Mouse (Mus musculus) frontal cortex, adult 2 months (tissue): ENCODE measurements at regions not wholly inside any gene's neighbourhood (a gene's known extent, or its start where the extent isn't known, plus 50 kb on each side); places are given as distances from the start of the nearest gene placed in this dataset.
A peak's percentile ranks its signal among the peaks of the same experiment; 100 is the strongest.

Source experiments
- DNase-seq, 2 experiments: peaks; one replicate each; pipeline ENCODE4 v3.0.0; 2022; ENCODE audit warnings: low spot score in 1 of 2; ENCODE audit errors: extremely low spot score in 1 of 2

GRCm38 (mm10) chr13:51227836-51228235 lies 57.0 kb downstream of the Nxnl2 start:
- no peak for DNase-seq

GRCm38 (mm10) chr13:51228862-51229770 lies 58.3 kb downstream of the Nxnl2 start:
- peak in 1 of 2 experiments; percentile 10 for DNase-seq

GRCm38 (mm10) chr13:51229862-51230261 lies 59.0 kb downstream of the Nxnl2 start:
- DNase-seq, result no peak

- no peak for DNase-seq
These were observed 60.8 kb downstream of the Nxnl2 start for GRCm38 (mm10) chr13:51231586-51231985.

- no peak for DNase-seq
These were observed 76.6 kb downstream of the Nxnl2 start for GRCm38 (mm10) chr13:51247378-51247777.

- DNase-seq, result no peak
These were observed 82.5 kb downstream of the Nxnl2 start for GRCm38 (mm10) chr13:51253371-51253770.

GRCm38 (mm10) chr13:51255688-51256087 lies 84.9 kb downstream of the Nxnl2 start:
- DNase-seq, result no peak

GRCm38 (mm10) chr13:51258752-51259721 lies 88.2 kb downstream of the Nxnl2 start:
- no peak for DNase-seq

- DNase-seq, result peak; percentile 32 to 70
These were observed 90.8 kb downstream of the Nxnl2 start for GRCm38 (mm10) chr13:51261619-51262018.

- DNase-seq, result no peak
These were observed 102.0 kb downstream of the Nxnl2 start for GRCm38 (mm10) chr13:51272786-51273185.

- no peak for DNase-seq
These were observed 103.8 kb downstream of the Nxnl2 start for GRCm38 (mm10) chr13:51274639-51275038.

- no peak for DNase-seq
These were observed 105.8 kb downstream of the Nxnl2 start for GRCm38 (mm10) chr13:51276601-51277000.

GRCm38 (mm10) chr13:51277515-51277914 lies 106.7 kb downstream of the Nxnl2 start:
- DNase-seq, result no peak

GRCm38 (mm10) chr13:51279642-51280387 lies 109.0 kb downstream of the Nxnl2 start:
- no peak for DNase-seq

- DNase-seq, result no peak
These were observed 109.5 kb downstream of the Nxnl2 start for GRCm38 (mm10) chr13:51280388-51280753.

GRCm38 (mm10) chr13:51284679-51285078 lies 113.9 kb downstream of the Nxnl2 start:
- DNase-seq, result no peak

GRCm38 (mm10) chr13:51289442-51289841 lies 118.6 kb downstream of the Nxnl2 start:
- DNase-seq, result peak in 1 of 2 experiments; percentile 7

- peak; percentile 16 to 50 for DNase-seq
These were observed 118.4 kb upstream of the S1pr3 start for GRCm38 (mm10) chr13:51290021-51290424.

GRCm38 (mm10) chr13:51290926-51291325 lies 117.5 kb upstream of the S1pr3 start:
- DNase-seq, result peak in 1 of 2 experiments; percentile 34

GRCm38 (mm10) chr13:51293047-51293446 lies 115.4 kb upstream of the S1pr3 start:
- no peak for DNase-seq
